Mouse (Mus musculus): ENCODE data around the gene Eng.

Eng gene

GRCm38 (mm10) chr2:32673176-32673917, 27.0 kb downstream of the Eng start:
- in situ Hi-C loops (cut with MboI; ENCODE audit: unreplicated experiment in 2 of 2) = no loop called here

DNA sequence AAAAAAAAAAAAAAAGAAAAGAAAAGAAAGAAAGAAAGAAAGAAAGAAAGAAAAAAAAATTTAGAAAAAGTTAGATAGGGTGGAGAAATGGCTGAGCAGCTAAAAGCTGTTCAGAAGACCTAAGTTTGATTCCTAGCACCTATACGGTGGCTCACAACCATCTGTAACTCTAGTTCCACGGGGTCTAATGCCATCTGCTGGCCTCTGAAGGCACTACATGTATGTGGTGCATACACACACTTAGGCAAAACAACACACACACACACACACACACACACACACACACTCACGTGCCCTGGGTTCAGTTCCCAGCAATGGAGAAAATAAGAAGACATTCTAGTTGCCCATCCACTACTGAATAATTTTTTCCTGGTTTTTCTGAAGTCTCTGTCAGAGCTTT, 30.4 kb downstream of the Eng start:
- in situ Hi-C loops (cut with MboI; ENCODE audit: unreplicated experiment in 2 of 2) = loop anchor here in 1 of 2 experiments (25.0 kb wide), 1 partner anchor 90 kb away; the partner anchor contains the start of genes 9430097D07Rik, St6galnac4 and St6galnac6

DNA sequence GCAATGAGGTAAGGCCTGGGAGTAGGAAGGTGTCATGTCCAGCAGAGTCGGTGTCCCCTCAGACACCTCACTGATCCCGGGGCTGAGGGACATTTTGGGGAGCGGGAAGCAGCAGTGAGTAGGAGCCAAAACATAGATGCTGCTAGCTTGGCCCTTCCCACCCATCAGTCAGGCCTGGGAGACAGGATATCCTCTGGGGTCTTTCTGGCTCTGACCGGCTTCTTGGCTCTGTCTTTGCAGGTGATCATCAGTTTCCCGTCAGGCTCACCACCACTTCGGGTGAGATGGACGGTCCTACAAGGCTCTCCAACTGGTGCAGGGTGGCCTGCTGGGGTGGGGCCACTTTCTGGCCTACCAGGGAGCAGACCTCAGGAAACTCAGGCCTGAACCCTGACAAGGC, 31.3 kb downstream of the Eng start:
- in situ Hi-C loops (cut with MboI; ENCODE audit: unreplicated experiment in 2 of 2) = loop anchor here in 1 of 2 experiments (25.0 kb wide), 1 partner anchor 90 kb away; the partner anchor contains the start of genes 9430097D07Rik, St6galnac4 and St6galnac6

DNA sequence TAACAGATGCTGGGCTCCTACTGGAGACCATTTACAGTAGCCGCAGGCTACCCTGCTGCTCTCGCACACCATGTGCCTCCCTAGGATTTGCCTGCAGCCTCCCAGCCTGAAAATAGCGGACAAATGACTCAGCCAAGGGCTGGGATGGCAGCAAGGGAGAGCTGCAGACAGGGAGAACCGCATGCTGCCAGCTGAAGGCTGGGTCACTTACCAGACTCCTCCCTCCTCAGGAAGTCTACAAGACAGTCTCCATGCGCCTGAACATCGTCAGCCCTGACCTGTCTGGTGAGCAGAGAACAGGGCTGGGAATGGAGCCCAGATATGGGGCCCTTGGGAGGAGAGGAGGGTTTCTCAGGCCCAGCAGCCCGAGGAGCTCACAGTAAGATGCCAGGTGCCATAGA, 33.7 kb downstream of the Eng start:
- in situ Hi-C loops (cut with MboI; ENCODE audit: unreplicated experiment in 2 of 2) = loop anchor here in 1 of 2 experiments (25.0 kb wide), 1 partner anchor 93 kb away; the partner anchor contains the start of genes 9430097D07Rik, St6galnac4 and St6galnac6

- in situ Hi-C loops (cut with MboI; ENCODE audit: unreplicated experiment in 2 of 2) = loop anchor here in 1 of 2 experiments (25.0 kb wide), 1 partner anchor 94 kb away; the partner anchor contains the start of genes 9430097D07Rik, St6galnac4 and St6galnac6
These were observed 34.7 kb downstream of the Eng start for GRCm38 (mm10) chr2:32680961-32681650.

DNA sequence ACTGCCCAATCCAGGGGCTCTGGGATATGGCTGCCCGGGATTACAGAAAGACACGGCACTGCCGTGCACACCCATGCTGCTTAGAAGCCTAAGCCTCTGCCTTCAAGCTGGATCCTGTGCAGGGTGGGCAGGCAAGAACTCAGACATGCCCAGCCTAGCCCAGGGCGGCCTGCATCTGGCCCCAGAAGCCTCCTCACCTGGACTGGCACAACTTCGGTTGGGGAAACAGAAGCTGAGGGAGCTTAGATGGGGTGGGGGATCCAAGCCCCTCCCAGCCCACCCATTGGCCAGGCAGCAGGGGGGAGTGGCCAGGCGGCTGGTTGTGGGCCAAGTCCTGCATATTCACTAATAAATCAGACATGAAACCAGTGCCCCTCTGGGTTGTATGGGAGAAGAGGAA, 35.4 kb downstream of the Eng start:
- in situ Hi-C loops (cut with MboI; ENCODE audit: unreplicated experiment in 2 of 2) = loop anchor here in 1 of 2 experiments (25.0 kb wide), 1 partner anchor 94 kb away; the partner anchor contains the start of genes 9430097D07Rik, St6galnac4 and St6galnac6

DNA sequence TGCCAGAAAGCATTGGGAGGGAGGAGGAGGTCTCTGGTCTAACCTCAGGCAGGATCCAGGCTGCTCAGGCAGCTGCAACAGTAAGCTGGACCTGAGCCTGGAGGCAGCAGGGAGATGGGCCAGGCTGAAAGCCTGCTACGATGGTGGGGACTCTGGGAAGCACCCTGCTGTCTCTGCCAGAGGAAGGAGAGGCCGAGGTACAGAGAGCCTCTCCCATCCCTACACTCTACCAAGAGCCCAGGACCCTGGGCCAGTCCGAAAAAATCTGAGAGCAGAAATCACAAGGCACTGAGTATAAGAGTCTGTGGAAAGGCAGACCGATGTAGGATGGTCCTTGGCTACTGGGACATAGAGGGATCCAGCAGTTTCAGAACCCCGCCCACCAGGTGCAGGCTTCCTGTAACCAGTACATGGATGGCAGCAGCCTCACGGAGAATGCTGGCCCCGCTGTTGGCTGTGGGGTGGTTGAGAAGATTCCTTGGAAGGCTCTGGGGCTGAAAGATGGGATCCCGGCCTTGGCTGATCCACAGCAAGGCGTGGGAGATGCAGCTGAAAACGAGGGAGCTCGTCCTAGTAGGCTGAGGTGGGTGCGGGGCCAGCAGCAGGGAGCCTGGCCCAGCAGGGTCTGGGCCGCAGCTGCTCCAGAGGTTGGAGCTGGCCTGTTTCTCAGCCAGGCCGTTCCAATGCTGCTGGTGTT, 36.5 kb downstream of the Eng start:
- in situ Hi-C loops (cut with MboI; ENCODE audit: unreplicated experiment in 2 of 2) = loop anchor here in 1 of 2 experiments (25.0 kb wide), 1 partner anchor 96 kb away; the partner anchor contains the start of genes 9430097D07Rik, St6galnac4 and St6galnac6

DNA sequence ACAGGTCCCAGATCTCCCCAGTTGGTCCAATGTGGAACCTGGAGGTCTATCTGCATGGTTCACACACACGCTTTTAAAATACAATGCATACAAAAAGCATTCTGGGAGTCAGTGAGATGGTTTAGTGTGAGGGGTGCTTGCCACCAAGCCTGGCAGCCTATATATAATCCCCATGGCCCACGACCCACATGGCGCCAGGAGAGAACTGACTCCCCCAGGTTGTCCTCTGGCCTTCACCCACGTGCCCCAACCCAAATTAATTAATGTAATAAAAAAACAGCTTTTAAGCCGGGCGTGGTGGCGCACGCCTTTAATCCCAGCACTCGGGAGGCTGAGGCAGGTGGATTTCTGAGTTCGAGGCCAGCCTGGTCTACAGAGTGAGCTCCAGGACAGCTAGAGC, 37.3 kb downstream of the Eng start:
- in situ Hi-C loops (cut with MboI; ENCODE audit: unreplicated experiment in 2 of 2) = loop anchor here in 1 of 2 experiments (25.0 kb wide), 1 partner anchor 96 kb away; the partner anchor contains the start of genes 9430097D07Rik, St6galnac4 and St6galnac6

DNA sequence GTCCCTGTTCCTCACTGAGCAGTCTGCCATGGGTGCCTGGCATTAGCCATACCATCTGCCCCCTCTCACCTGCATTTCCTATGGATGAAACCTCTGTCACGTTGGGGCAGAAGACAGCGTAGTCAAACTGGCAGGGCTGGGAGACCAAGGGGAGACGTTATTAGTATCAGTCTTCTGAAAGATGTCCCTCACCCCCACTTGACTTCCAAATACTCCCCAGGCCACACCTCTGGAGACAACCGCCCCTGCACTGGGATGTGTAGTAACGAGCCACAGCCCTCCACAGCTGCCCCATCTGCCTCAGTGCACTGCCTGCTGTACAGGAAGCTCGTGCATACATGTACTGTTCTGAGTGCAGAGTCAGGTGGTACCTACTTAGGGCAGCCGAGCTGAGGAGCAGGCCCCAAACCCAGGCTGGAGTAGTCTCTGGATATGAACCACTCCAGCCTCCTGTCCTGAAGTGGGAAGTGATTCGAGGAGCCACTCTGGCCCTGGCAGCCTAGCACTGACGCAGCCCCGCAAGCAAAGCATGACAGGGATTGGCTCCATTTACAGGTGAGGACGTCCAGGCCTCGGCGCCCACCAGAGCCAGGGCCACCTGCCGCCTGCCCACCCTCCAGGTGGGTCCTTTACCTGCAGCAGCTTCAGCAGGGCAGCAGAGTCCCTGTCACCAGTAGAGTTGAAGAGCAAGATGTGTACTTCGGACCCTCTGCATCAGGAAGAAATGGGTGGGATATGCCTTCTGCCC, 38.5 kb downstream of the Eng start:
- in situ Hi-C loops (cut with MboI; ENCODE audit: unreplicated experiment in 2 of 2) = loop anchor here (5.0 to 25.0 kb wide), 2 partner anchors 53 to 98 kb away; partner anchors contain the start of genes 9430097D07Rik (in 1 of the 2), St6galnac4 (in 1 of the 2) and St6galnac6 (in 1 of the 2)

GRCm38 (mm10) chr2:32685807-32686206, 39.4 kb downstream of the Eng start:
- in situ Hi-C loops (cut with MboI; ENCODE audit: unreplicated experiment in 2 of 2) = loop anchor here (5.0 to 25.0 kb wide), 2 partner anchors 54 to 99 kb away; partner anchors contain the start of genes 9430097D07Rik (in 1 of the 2), St6galnac4 (in 1 of the 2) and St6galnac6 (in 1 of the 2)

DNA sequence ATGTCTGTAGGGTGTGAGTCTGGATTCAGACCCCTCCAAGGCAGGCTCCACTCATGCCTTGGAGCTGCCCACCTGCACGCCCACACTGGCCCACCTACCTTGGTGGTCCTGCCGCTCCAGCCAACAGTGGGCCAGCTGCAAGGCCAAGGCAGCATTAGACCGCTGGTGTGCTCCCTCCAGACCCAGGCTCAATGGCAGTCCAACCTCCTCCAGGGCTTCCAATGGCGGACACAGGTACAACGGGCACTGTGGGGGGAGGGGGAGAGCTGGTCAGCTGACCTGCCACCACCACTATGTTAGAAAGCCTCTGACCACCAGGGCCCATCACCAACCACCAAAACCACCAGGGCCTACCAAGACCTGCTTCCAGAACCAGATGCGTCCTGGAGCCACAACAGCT, 40.2 kb downstream of the Eng start:
- in situ Hi-C loops (cut with MboI; ENCODE audit: unreplicated experiment in 2 of 2) = loop anchor here (5.0 to 25.0 kb wide), 2 partner anchors 54 to 99 kb away; partner anchors contain the start of genes 9430097D07Rik (in 1 of the 2), St6galnac4 (in 1 of the 2) and St6galnac6 (in 1 of the 2)

DNA sequence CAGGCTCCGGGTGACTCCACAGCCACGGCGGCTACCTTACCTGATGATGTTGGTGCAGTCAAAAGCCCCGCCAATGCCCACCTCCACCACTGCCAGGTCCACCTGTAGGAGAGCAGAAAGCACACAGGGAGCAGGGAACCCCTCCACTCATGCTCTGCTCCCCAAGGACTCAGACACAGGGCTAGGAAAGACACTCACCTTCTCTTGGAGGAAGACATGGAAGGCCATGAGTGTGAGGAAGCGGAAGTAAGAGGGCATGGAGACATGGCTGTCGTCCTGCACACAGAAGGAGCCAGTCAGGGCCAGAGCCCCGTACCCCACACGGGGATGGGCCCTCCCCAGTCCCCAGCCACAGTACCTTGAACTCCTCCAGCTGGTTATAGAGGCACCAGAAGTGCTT, 41.2 kb downstream of the Eng start:
- in situ Hi-C loops (cut with MboI; ENCODE audit: unreplicated experiment in 2 of 2) = loop anchor here (5.0 to 25.0 kb wide), 2 partner anchors 55 to 100 kb away; partner anchors contain the start of genes 9430097D07Rik (in 1 of the 2), St6galnac4 (in 1 of the 2) and St6galnac6 (in 1 of the 2)

- in situ Hi-C loops (cut with MboI; ENCODE audit: unreplicated experiment in 2 of 2) = loop anchor here (5.0 to 25.0 kb wide), 2 partner anchors 57 to 102 kb away; partner anchors contain the start of genes 9430097D07Rik (in 1 of the 2), St6galnac4 (in 1 of the 2) and St6galnac6 (in 1 of the 2)
These were observed 43.0 kb downstream of the Eng start for GRCm38 (mm10) chr2:32689420-32689819.

DNA sequence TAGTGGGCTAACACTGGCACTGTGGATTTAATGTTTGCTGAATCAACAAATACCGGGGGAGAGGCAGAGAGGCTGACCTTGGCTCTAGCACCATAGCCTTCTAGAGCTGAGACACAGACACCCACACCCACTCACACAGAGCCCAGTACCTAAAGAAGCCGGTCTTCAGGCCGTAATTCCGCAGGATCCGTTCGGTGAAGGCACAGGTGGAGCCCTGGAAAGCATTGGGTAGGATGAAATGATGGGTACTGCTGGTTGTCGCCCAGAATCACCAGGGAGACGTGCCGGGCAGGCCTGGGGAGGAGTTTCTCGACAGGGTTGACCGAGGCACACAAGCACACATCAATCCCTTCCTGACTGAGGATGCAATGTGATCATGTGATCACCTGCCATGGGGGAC, 44.6 kb downstream of the Eng start:
- in situ Hi-C loops (cut with MboI; ENCODE audit: unreplicated experiment in 2 of 2) = loop anchor here in 1 of 2 experiments (25.0 kb wide), 1 partner anchor 104 kb away; the partner anchor contains the start of genes 9430097D07Rik, St6galnac4 and St6galnac6

DNA sequence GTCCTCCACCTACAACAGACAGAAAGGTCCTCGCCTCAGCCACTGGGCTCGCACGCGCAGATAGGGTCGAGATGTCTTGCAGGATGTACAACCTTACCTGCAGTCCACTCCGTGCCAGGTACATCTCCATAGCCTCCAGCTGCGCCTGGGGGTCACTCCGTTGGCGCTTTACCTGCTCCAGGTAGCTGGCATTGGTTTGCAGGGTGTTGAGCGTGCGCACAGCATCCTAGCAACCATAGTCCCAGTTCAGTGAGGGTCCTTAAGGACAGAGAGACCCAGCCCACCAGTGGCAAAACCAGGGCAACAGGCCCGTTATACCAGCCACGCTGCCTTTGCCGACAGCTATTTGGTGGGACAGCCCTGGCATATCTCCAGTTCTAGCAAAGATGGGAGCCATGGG, 46.1 kb downstream of the Eng start:
- in situ Hi-C loops (cut with MboI; ENCODE audit: unreplicated experiment in 2 of 2) = loop anchor here in 1 of 2 experiments (25.0 kb wide), 1 partner anchor 105 kb away; the partner anchor contains the start of genes 9430097D07Rik, St6galnac4 and St6galnac6

DNA sequence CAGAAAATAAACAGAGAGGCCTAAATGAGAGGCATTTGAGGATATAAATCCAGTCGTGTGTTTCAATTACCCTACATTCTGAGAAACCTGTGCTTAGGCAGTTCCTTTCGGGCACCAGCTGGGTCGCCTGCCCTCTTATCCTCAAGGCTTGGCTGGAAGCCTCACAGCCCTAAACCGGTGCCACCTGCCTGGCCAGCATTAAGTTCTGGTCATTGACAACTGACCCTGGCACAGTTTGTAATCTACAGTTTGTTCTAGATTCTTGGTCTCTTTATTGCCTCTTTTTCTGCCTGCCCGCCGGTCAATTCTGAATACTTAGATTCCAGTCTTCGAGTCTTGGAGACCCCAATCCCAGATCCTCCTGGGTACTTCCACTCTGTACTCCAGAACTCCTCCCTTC, 46.9 kb downstream of the Eng start:
- in situ Hi-C loops (cut with MboI; ENCODE audit: unreplicated experiment in 2 of 2) = loop anchor here in 1 of 2 experiments (25.0 kb wide), 1 partner anchor 106 kb away; the partner anchor contains the start of genes 9430097D07Rik, St6galnac4 and St6galnac6

- in situ Hi-C loops (cut with MboI; ENCODE audit: unreplicated experiment in 2 of 2) = loop anchor here in 1 of 2 experiments (25.0 kb wide), 1 partner anchor 107 kb away; the partner anchor contains the start of genes 9430097D07Rik, St6galnac4 and St6galnac6
These were observed 47.5 kb downstream of the Eng start for GRCm38 (mm10) chr2:32693823-32694411.

DNA sequence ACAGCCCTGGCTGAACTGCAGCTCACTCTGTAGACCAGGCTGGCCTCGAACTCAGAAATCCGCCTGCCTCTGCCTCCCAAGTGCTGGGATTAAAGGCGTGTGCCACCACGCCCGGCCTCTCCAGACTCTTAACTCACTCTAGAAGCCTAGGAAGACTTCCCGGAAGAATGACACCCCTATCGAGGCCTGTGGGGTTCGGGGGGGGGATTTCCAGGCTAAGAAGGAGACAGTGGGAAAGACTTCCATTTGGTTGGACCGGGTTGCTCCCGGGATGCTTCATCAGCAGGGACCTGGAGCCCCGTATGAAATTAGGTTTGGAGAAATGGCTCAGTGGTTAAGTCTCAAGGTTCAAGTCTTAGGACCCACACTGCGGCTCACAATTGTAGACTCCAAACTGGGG, 48.3 kb downstream of the Eng start:
- in situ Hi-C loops (cut with MboI; ENCODE audit: unreplicated experiment in 2 of 2) = loop anchor here (5.0 to 25.0 kb wide), 2 partner anchors 107 to 158 kb away; partner anchors contain the start of genes 9430097D07Rik (in 1 of the 2), St6galnac4 (in 1 of the 2) and St6galnac6 (in 1 of the 2)

Data from v-Abl transformed pro-B cells (cell line).